Mouse (Mus musculus): ENCODE data around the gene Sik3.

DNA sequence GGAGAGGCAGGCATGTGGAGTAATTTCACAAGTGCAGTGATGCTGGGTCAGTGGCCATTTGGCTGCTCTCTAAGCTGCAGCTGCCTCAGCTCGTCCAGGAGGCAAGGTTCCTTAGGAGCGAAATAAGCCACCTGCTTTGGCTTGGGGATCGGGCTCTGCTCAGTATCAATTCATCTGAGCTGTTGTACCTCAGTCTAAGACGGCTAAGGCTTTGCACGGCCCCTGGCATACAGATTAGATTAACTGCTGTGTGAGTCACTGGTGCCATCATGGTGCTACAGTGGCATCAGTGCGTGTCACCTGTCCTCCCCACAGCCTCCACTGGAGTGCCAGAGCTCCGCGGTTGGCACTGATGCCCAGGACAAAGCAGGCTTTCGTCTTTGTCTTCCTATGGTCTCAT is 166.0 kb downstream of the Sik3 start:
- TF ChIP-seq CTCF (IDR thresholded peaks at IDR 0.05; ENCODE audit: control insufficient read depth, insufficient read depth, insufficient replicate concordance, low read depth, low read length) (no peak), POLR2A (IDR thresholded peaks at IDR 0.05; ENCODE audit: control insufficient read depth, low read depth, low read length) (no peak)
